Mouse (Mus musculus) hindbrain, postnatal 0 days (tissue): ENCODE data around the gene Slc48a1. TPM values are rescaled to one million over a fixed set of nuclear protein-coding genes. Genes with fewer than 3 reads are reported as not detected.

Experiments used
- ATAC-seq: fragments of 200-750 bp; cut with Nextera tagmentation; 2 replicates; pipeline ENCODE4 v1.8.0; 2017; ENCODE audit warnings: mild to moderate bottlenecking, moderate TSS enrichment, moderate library complexity
- DNase-seq: peaks from one replicate; pipeline ENCODE4 v3.0.0-alpha.2; 2015; ENCODE audit warnings: low spot score
- H3K27ac ChIP-seq: fragments of 300-500 bp; sonication (generic); 2 replicates; pipeline ENCODE4 v1.5.1; 2014; ENCODE audit warnings: mild to moderate bottlenecking
- H3K27me3 ChIP-seq: fragments of 300-500 bp; sonication (generic); 2 replicates; pipeline ENCODE4 v1.6.1; 2014; ENCODE audit warnings: low read length, mixed read lengths; ENCODE audit not compliant: insufficient read depth
- H3K36me3 ChIP-seq: fragments of 300-500 bp; sonication (generic); 2 replicates; pipeline ENCODE4 v1.6.1; 2014; ENCODE audit warnings: low read length, mixed read lengths; ENCODE audit not compliant: insufficient read depth
- H3K4me1 ChIP-seq: fragments of 300-500 bp; sonication (generic); 2 replicates; pipeline ENCODE4 v1.6.1; 2014; ENCODE audit warnings: antibody characterized with exemption, low read length, mixed read lengths; ENCODE audit not compliant: insufficient read depth
- H3K4me2 ChIP-seq: fragments of 300-500 bp; sonication (generic); 2 replicates; pipeline ENCODE4 v1.6.1; 2014; ENCODE audit warnings: low read depth, mild to moderate bottlenecking, low read length, moderate library complexity, mixed read lengths
- H3K4me3 ChIP-seq: fragments of 300-500 bp; sonication (generic); 2 replicates; pipeline ENCODE4 v1.5.1; 2014; ENCODE audit warnings: low read length
- H3K9ac ChIP-seq: fragments of 300-500 bp; sonication (generic); replicated peaks from 2 replicates; pipeline ENCODE4 v1.6.1; 2014; ENCODE audit warnings: mild to moderate bottlenecking, low read length, moderate library complexity, mixed read lengths
- H3K9me3 ChIP-seq: fragments of 300-500 bp; sonication (generic); 2 replicates; pipeline ENCODE4 v1.6.1; 2016; ENCODE audit warnings: low read length, mixed read lengths
- CTCF ChIP-seq: IDR thresholded peaks from 2 replicates; pipeline ENCODE4 v1.5.1; 2016; ENCODE audit warnings: antibody characterized with exemption, control low read depth, low read depth
- WGBS: fragments of 180-500 bp; shearing (Covaris S2); extraction: QIAGEN DNeasy Blood & Tissue Kit; methylation state at CpG from one replicate; pipeline ENCODE4 v1.1.7; 2014; 5-methylcytosine and 5-hydroxymethylcytosine counted together
- polyA plus RNA-seq: library from polyadenylated mRNA; unstranded; fragments of >200 nt; fragmentation: Nextera tagmentation; extraction: Ambion mirVana; gene quantifications from 2 replicates; pipeline ENCODE4 v1.2.1, GENCODE M21; 2015
- total RNA-seq: library from RNA; depleted of rRNA; stranded (reverse); fragments of >200 nt; gene quantifications from 2 replicates; pipeline ENCODE4 v1.2.3, GENCODE M21; 2014

The Slc48a1 gene
- total and polyA plus RNA-seq, 2 experiments from 2014 or later = 89.3 to 152 TPM

DNA sequence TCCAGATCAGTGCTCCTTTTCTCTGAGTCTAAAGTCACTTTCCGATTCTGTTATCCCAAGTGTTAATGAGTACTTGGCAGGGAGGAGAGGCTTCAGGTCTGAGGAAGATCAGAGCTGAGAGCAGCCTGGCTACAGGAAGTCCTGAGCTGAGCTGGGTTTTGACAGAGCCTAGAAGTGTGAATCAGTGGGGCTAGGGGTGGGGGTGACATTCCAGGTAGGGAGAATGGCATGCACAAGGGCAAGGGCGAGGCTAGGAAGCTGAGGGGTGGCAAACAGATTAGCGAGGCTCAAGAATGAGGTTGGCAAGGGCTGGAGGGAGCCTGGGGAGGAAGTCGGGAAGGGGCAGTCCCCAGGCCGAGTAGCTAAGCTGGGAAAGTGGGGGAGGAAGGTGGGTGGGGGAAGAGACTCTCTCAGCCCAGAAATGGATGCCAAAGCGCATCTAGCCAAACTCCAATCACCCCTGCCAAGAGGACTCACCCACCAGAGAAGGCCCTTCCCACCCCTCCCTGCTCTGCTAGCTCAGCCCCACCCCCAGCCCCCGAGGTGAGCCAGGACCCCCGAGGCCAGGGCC lies 59.3 kb downstream of the Slc48a1 start:
- peak overlapping the region; percentile 62; the same call in 1 of the 2 replicates for H3K27ac ChIP-seq

DNA sequence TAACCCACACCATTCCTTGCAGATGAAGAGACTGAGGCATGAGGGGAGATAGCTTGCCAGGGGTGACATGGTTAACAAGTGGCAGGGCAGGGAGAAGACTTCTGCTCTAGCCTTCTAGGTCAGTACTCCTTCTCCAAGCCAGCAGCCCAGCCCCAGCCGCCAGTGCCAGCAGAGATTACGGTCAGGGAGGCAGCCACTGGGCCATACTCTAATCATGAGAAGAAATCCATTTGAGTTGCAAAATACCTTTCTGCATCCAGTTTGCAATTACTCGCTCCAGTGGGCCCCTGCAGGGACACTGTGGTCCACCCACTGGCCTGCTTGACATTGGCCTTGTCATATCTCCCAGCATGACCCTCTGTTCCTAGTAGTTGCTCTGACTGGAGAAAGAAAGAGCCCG lies 60.1 kb downstream of the Slc48a1 start:
- Histone ChIP-seq H3K27me3 (no peaks in the 10 kb centered on the region), H3K9me3 (no peaks in the 10 kb centered on the region), H3K9ac (no peak overlapping the region), H3K27ac (0 out of 2 replicates have a peak overlapping the region, but pooled peaks have one; percentile 62), H3K36me3 (no peaks in the 10 kb centered on the region), H3K4me2 (no peak overlapping the region), H3K4me1 (0 out of 2 replicates have a peak, but pooled peaks cover 8% of the 10 kb centered on the region), H3K4me3 (no peak overlapping the region)
- ATAC-seq = peak; percentile 55
- TF ChIP-seq CTCF = no peak
- 55% methylated on average over 4 of the region's 4 CpGs for WGBS
- DNase-seq = peak; percentile 54

More for the DNA sequence above, 59.3 kb downstream of the Slc48a1 start:
- no peak for TF ChIP-seq CTCF
- Histone ChIP-seq H3K36me3 (no peaks in the 10 kb centered on the region), H3K4me1 (0 out of 2 replicates have a peak, but pooled peaks cover 8% of the 10 kb centered on the region), H3K9me3 (no peaks in the 10 kb centered on the region), H3K4me3 (no peak overlapping the region), H3K9ac (no peak overlapping the region), H3K27me3 (no peaks in the 10 kb centered on the region), H3K4me2 (no peak overlapping the region)
- DNase-seq (peak; percentile 61), ATAC-seq (peak; percentile 30; the same call in 1 of the 2 replicates)
- 22% methylated on average over 8 of the region's 8 CpGs for WGBS

DNA sequence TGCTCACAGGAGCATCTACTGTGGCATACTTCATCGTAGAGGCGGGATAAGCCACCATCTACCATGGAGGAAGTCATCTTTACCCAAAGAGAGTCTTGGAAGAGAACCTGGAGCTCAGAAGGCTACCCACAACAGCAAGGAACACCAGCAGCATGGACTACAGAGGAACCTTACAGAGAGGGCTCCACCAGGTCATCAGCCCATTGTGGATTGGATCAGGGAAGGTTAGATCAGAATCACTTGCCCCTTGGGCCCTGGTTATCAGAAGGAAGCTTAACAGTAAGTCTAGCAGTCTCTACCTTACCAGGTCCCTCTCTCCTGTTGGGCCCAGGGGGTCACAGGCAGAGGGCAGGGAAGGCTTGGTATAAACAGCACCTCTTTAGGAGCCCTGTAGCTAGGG lies 60.7 kb downstream of the Slc48a1 start:
- Histone ChIP-seq H3K4me1 (0 out of 2 replicates have a peak, but pooled peaks cover 8% of the 10 kb centered on the region), H3K27me3 (no peaks in the 10 kb centered on the region), H3K9me3 (no peaks in the 10 kb centered on the region), H3K4me2 (no peak overlapping the region), H3K36me3 (no peaks in the 10 kb centered on the region), H3K27ac (peak overlapping the region; percentile 32; the same call in 1 of the 2 replicates), H3K9ac (no peak overlapping the region), H3K4me3 (no peak overlapping the region)
- DNase-seq (no peak), ATAC-seq (no peak)
- WGBS = 94% methylated on average over 2 of the region's 2 CpGs
- TF ChIP-seq CTCF = no peak

DNA sequence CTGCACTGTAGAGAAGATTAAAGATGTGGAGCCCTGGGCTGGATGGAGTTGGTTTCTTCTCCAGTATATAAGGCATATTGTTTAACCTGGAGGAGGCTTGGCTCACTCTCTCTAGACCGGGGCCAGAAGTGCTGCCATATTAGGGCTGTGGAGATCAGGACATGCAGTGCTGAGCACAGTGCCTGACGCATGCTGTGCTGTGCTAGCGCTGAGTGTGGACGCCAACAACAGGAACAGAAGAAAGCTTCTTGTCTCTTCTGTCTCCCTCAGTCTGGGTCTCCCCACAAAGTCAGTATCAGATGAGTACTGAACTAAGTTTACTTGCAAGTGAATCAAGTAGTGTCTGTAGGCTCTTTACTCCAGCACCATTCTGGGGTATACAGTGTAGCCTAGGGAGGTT lies 61.2 kb downstream of the Slc48a1 start:
- 53% methylated on average over 4 of the region's 4 CpGs for WGBS
- H3K4me2 ChIP-seq = no peak overlapping the region
- H3K4me1 ChIP-seq = 0 out of 2 replicates have a peak, but pooled peaks cover 8% of the 10 kb centered on the region
- peak overlapping the region; percentile 11; the same call in 1 of the 2 replicates for H3K27ac ChIP-seq
- DNase-seq (no peak), ATAC-seq (no peak)
- no peaks in the 10 kb centered on the region for H3K27me3 ChIP-seq
- H3K36me3 ChIP-seq = no peaks in the 10 kb centered on the region
- no peak for TF ChIP-seq CTCF
- no peaks in the 10 kb centered on the region for H3K9me3 ChIP-seq
- no peak overlapping the region for H3K4me3 ChIP-seq
- H3K9ac ChIP-seq = no peak overlapping the region

DNA sequence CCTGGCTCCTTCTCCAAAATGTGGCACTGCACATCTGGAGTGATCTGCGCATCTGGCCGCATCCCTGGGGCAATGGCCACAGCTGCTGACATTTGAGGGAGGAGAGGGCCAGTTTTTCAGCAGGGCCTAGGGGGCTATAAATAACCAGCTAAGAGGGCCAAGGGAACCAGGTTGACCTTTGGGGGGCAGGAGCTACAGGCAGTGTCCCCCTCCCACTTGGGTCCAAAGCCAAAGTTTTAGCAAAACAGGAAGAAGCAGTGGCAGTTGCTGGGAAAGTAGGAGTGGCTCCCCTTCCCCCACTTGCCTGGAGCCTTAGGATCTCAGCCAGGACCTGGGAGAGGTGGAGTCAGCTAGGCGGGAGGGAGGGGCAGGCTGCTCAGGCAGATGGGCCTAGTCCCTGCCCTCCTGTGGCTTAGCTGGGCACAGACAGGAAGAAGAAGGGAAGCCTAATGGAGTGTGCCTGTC lies 61.7 kb downstream of the Slc48a1 start:
- WGBS = 36% methylated on average over 3 of the region's 3 CpGs
- no peak for TF ChIP-seq CTCF
- Histone ChIP-seq H3K4me3 (no peak overlapping the region), H3K36me3 (no peaks in the 10 kb centered on the region), H3K4me2 (no peak overlapping the region), H3K9ac (no peak overlapping the region), H3K9me3 (no peaks in the 10 kb centered on the region), H3K27ac (peak overlapping the region; percentile 11; the same call in 1 of the 2 replicates), H3K4me1 (0 out of 2 replicates have a peak, but pooled peaks cover 8% of the 10 kb centered on the region), H3K27me3 (no peaks in the 10 kb centered on the region)
- DNase-seq (peak; percentile 62), ATAC-seq (peak; percentile 50; the same call in 1 of the 2 replicates)

DNA sequence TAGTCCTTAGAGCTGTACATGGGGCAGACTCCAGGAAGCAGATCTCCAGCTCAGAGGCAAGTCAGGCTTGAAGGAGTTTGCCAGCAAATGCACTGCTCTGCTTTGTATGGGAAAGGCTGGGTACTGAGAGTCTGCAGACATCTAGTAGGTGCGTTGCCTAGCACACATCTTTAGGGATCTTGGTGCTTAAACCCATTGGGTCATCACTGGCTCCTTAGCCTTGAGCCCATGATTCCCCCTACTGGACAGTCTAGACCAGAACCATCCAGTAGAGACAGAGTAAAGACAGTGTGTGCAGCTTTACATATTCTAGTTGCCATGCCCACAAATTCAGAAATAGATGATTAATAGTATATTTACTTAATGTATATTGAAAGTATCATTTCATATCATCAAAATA lies 62.5 kb downstream of the Slc48a1 start:
- H3K4me1 ChIP-seq = 0 out of 2 replicates have a peak, but pooled peaks cover 8% of the 10 kb centered on the region
- no peak overlapping the region for H3K9ac ChIP-seq
- no peak overlapping the region for H3K4me2 ChIP-seq
- H3K36me3 ChIP-seq = no peaks in the 10 kb centered on the region
- 81% methylated on average over 1 of the region's 1 CpGs for WGBS
- DNase-seq (no peak), ATAC-seq (no peak)
- H3K9me3 ChIP-seq = no peaks in the 10 kb centered on the region
- H3K27ac ChIP-seq = no peak overlapping the region; the same call in 1 of the 2 replicates
- no peaks in the 10 kb centered on the region for H3K27me3 ChIP-seq
- TF ChIP-seq CTCF = peak; percentile 55
- H3K4me3 ChIP-seq = no peak overlapping the region

DNA sequence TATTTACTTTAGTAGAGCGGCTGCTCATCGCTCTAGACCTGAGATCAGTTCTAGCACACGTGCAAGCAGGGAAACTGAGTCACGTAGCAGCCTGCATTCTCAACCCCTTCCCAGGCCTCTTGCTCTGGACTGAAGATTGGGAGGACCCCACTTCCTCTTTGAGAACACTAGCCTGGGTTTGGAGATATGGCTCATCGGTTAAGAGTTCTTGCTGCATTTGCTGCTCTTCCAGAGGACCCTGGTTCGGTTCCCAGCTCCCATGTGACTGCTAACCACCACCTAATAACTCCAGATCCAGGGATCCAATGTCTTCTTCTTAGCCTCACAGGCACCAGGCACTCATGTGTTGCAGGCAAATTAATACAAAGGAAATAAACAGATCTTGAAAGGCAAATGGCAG lies 63.1 kb downstream of the Slc48a1 start:
- no peak for ATAC-seq
- WGBS = 96% methylated on average over 6 of the region's 6 CpGs
- no peaks in the 10 kb centered on the region for H3K27me3 ChIP-seq
- no peaks in the 10 kb centered on the region for H3K36me3 ChIP-seq
- H3K4me1 ChIP-seq = 0 out of 2 replicates have a peak, but pooled peaks cover 8% of the 10 kb centered on the region
- H3K4me2 ChIP-seq = no peak overlapping the region
- H3K4me3 ChIP-seq = no peak overlapping the region
- no peaks in the 10 kb centered on the region for H3K9me3 ChIP-seq
- TF ChIP-seq CTCF = no peak
- no peak overlapping the region for H3K27ac ChIP-seq
- no peak overlapping the region for H3K9ac ChIP-seq
- no peak for DNase-seq
